Mouse (Mus musculus): ENCODE measurements around the gene Arhgap15. TPM values are rescaled to one million over a fixed set of nuclear protein-coding genes. Genes with fewer than 3 reads are reported as not detected.

The Arhgap15 gene
- polyA plus RNA-seq, 1 experiment from 2014 or later, result 1.0 TPM

DNA sequence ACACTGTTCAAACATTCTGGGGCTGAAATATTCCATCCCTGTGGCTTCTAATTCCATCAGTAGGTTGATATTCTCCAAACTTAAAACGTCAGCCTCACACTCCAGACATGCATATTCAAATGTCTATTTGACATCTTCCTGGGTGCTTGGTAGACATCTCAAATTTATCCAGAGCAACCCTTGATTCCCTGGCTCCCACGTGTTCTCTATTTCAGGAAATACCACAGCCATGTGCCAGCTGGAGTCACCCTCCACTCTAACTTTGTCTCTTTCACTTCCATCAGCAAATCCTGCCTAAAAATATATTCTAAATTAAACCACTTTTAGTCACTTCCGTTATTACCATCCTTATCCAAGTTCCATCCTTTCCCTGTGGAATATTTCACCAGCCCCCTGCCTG lies 382.6 kb downstream of the Arhgap15 start:
- Histone ChIP-seq H3K4me2 (ENCODE audit: low read length) (no peak overlapping the region), H3K36me3 (ENCODE audit: control insufficient read depth, insufficient read depth, low read length) (no peaks in the 10 kb centered on the region), H3K27me3 (replicated peaks; ENCODE audit: control insufficient read depth, insufficient read depth, low read length) (no peaks in the 10 kb centered on the region), H3K27ac (ENCODE audit: low read depth, low read length) (no peak overlapping the region), H3K9ac (ENCODE audit: low read length) (no peak overlapping the region), H3K4me1 (ENCODE audit: control insufficient read depth, insufficient read depth, low read length) (no peaks in the 10 kb centered on the region), H3K4me3 (ENCODE audit: low read depth, low read length) (no peak overlapping the region), H3K9me3 (replicated peaks; ENCODE audit: control insufficient read depth, low read length) (no peaks in the 10 kb centered on the region)
- DNase-seq (ENCODE audit: low spot score), result no peak
- no peak for ATAC-seq
- 84% methylated on average over 3 of the region's 3 CpGs for WGBS

DNA sequence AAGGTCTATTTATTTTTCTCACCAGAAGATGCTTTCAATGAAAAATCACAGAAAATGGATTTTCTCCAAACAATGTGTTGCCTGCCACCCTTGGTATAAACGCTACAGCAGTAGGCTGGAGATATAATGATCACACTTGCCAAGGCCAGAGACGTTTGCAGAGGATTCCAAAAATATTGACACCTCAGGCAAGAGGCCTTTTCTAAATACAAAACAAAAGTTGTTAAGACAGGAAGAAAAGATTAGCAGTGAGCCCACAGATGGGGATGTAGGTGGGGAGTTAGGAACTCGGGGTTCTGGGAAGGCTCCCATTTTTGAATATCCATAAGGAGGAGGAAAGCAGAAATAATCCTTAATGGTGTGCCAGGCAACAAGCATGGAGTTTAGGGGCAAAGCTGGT lies 386.2 kb downstream of the Arhgap15 start:
- Histone ChIP-seq H3K9ac (ENCODE audit: low read length) (no peak overlapping the region), H3K27me3 (replicated peaks; ENCODE audit: control insufficient read depth, insufficient read depth, low read length) (no peaks in the 10 kb centered on the region), H3K27ac (ENCODE audit: low read depth, low read length) (no peak overlapping the region), H3K4me2 (ENCODE audit: low read length) (no peak overlapping the region), H3K36me3 (ENCODE audit: control insufficient read depth, insufficient read depth, low read length) (no peaks in the 10 kb centered on the region), H3K4me3 (ENCODE audit: low read depth, low read length) (no peak overlapping the region), H3K9me3 (replicated peaks; ENCODE audit: control insufficient read depth, low read length) (no peaks in the 10 kb centered on the region), H3K4me1 (ENCODE audit: control insufficient read depth, insufficient read depth, low read length) (no peaks in the 10 kb centered on the region)
- DNase-seq (ENCODE audit: low spot score) (no peak), ATAC-seq (no peak)
- WGBS, result 58% methylated on average over 3 of the region's 3 CpGs

DNA sequence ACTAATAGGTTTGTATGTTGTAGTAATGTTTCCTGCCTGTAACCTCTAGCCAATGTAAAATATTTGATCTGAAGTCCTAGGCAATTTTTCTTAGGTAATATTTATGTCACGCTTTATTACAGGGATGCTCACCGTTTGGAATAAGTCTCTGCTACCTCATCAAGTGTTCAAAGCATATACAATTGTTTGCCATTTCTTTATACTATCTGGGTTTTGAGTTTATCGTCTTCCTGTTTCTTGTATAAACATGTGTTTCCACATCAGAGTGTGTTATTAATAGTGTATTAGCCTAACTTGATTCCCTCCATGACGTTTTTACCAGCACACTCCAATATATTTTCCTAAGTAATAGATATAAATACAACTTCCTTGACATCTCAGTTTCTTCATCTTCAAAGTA lies 391.8 kb downstream of the Arhgap15 start:
- ATAC-seq (no peak), DNase-seq (ENCODE audit: low spot score) (no peak)
- Histone ChIP-seq H3K36me3 (ENCODE audit: control insufficient read depth, insufficient read depth, low read length) (no peaks in the 10 kb centered on the region), H3K4me1 (ENCODE audit: control insufficient read depth, insufficient read depth, low read length) (no peaks in the 10 kb centered on the region), H3K4me3 (ENCODE audit: low read depth, low read length) (no peak overlapping the region), H3K9ac (ENCODE audit: low read length) (no peak overlapping the region), H3K27me3 (replicated peaks; ENCODE audit: control insufficient read depth, insufficient read depth, low read length) (no peaks in the 10 kb centered on the region), H3K4me2 (ENCODE audit: low read length) (no peak overlapping the region), H3K27ac (ENCODE audit: low read depth, low read length) (no peak overlapping the region), H3K9me3 (replicated peaks; ENCODE audit: control insufficient read depth, low read length) (no peaks in the 10 kb centered on the region)
- 94% methylated on average over 4 of the region's 4 CpGs for WGBS

DNA sequence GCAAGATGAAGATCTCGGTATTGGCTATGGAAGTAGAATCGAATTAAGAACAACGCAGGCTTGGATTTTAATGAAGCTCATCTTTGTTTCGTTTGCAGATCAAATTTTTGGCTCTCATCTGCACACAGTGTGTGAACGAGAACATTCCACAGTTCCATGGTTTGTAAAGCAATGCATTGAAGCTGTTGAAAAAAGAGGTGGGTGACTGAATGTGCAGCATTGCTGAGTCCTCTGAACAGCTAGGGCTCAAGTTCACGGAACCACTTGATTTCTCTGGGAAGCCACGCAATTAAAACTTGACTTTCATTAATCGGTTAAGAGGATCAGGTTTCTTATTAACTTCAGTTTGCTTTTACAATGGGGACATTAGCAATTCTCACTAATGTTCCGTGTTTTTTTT lies 393.5 kb downstream of the Arhgap15 start:
- Histone ChIP-seq H3K9ac (ENCODE audit: low read length) (no peak overlapping the region), H3K4me3 (ENCODE audit: low read depth, low read length) (no peak overlapping the region), H3K27me3 (replicated peaks; ENCODE audit: control insufficient read depth, insufficient read depth, low read length) (no peaks in the 10 kb centered on the region), H3K36me3 (ENCODE audit: control insufficient read depth, insufficient read depth, low read length) (no peaks in the 10 kb centered on the region), H3K4me1 (ENCODE audit: control insufficient read depth, insufficient read depth, low read length) (no peaks in the 10 kb centered on the region), H3K9me3 (replicated peaks; ENCODE audit: control insufficient read depth, low read length) (no peaks in the 10 kb centered on the region), H3K27ac (ENCODE audit: low read depth, low read length) (no peak overlapping the region), H3K4me2 (ENCODE audit: low read length) (no peak overlapping the region)
- WGBS, result 68% methylated on average over 9 of the region's 9 CpGs
- no peak for DNase-seq (ENCODE audit: low spot score)
- ATAC-seq, result no peak

DNA sequence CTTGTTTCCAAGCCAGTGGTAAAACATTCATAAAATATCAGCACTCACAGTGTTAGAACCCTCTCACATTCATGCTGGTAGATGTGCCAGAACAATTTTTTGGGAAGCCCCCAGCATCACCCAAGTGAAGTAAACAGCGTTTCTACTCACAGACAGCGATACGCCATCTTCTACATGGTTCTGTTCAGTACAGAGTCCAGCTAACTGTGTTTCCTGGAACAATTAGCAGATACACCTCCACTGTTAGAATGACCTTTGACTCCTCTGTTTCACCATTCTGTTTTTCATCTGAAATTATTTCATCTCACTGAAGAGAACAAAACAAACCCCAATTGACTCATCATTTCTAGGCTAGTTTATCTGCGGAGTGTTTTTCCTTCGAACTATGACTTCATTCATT lies 394.0 kb downstream of the Arhgap15 start:
- Histone ChIP-seq H3K9me3 (replicated peaks; ENCODE audit: control insufficient read depth, low read length) (no peaks in the 10 kb centered on the region), H3K36me3 (ENCODE audit: control insufficient read depth, insufficient read depth, low read length) (no peaks in the 10 kb centered on the region), H3K27me3 (replicated peaks; ENCODE audit: control insufficient read depth, insufficient read depth, low read length) (no peaks in the 10 kb centered on the region), H3K27ac (ENCODE audit: low read depth, low read length) (no peak overlapping the region), H3K9ac (ENCODE audit: low read length) (no peak overlapping the region), H3K4me3 (ENCODE audit: low read depth, low read length) (no peak overlapping the region), H3K4me1 (ENCODE audit: control insufficient read depth, insufficient read depth, low read length) (no peaks in the 10 kb centered on the region), H3K4me2 (ENCODE audit: low read length) (no peak overlapping the region)
- ATAC-seq (no peak), DNase-seq (ENCODE audit: low spot score) (no peak)
- 93% methylated on average over 5 of the region's 5 CpGs for WGBS

DNA sequence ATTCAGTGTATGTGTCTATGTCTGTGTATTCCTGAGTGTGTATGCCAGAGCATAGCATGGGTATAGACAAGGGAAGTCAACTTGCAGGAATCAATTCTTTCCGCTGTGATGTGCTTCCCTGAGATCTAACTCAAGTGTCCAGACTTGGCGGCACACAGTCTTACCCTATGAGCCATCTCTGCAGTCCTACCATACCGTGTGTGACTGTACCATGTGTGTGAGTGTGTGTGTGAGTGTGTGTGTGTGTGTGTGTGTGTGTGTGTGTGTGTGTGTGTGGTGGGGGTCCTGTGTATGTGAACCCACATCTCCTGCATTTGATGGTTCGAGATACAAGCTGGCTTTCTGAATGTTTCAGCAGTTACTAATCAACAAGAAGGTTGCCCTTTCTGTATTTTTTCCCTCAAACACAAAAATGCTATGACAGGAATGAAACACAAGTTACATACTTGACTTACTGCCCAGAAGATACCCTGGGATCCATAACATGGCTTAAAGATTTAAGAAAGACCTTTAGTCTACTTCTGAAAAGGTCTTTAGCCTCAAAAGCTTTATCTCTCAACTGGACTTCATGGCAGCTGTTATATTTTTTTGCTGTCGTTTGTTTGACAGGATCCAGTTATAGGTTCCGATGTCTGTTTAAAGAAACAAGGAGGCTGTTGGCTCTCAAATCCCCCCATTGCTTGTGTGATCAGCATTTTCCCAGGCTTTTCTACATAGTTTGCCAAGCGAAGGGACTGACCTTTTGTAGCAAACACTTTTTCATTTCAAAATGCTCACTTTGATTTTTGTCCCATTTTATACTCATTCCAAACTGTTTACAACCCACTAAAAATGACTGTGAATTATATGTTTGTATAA lies 397.7 kb downstream of the Arhgap15 start:
- Histone ChIP-seq H3K27me3 (replicated peaks; ENCODE audit: control insufficient read depth, insufficient read depth, low read length) (no peaks in the 10 kb centered on the region), H3K27ac (ENCODE audit: low read depth, low read length) (no peak overlapping the region), H3K4me1 (ENCODE audit: control insufficient read depth, insufficient read depth, low read length) (peaks cover 2% of the 10 kb centered on the region; the same call in 1 of the 2 replicates), H3K9me3 (replicated peaks; ENCODE audit: control insufficient read depth, low read length) (no peaks in the 10 kb centered on the region), H3K4me3 (ENCODE audit: low read depth, low read length) (no peak overlapping the region), H3K4me2 (ENCODE audit: low read length) (no peak overlapping the region), H3K36me3 (ENCODE audit: control insufficient read depth, insufficient read depth, low read length) (no peaks in the 10 kb centered on the region), H3K9ac (ENCODE audit: low read length) (no peak overlapping the region)
- DNase-seq (ENCODE audit: low spot score) (no peak), ATAC-seq (no peak)
- 89% methylated on average over 7 of the region's 7 CpGs for WGBS

DNA sequence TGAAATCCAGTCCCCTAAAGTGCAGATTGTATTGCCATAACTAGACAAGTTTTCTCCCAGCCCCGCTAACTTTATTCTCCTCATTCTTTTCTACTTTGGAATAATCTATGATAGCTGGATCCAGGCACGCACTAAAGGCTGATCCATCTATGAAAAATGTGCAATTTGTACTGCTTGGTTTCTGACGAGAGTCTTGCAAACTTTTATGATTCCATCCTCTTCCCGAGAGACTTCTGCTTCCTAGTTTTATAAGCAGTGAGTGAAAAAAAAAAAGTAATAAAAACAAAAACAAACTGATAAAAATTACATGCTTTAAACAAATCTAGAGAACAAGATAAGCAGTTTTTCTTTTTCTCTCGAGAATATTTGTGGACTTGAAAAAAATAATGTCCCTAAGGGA lies 398.9 kb downstream of the Arhgap15 start:
- Histone ChIP-seq H3K9ac (ENCODE audit: low read length) (no peak overlapping the region), H3K9me3 (replicated peaks; ENCODE audit: control insufficient read depth, low read length) (no peaks in the 10 kb centered on the region), H3K27me3 (replicated peaks; ENCODE audit: control insufficient read depth, insufficient read depth, low read length) (no peaks in the 10 kb centered on the region), H3K4me2 (ENCODE audit: low read length) (no peak overlapping the region), H3K36me3 (ENCODE audit: control insufficient read depth, insufficient read depth, low read length) (no peaks in the 10 kb centered on the region), H3K4me3 (ENCODE audit: low read depth, low read length) (no peak overlapping the region), H3K4me1 (ENCODE audit: control insufficient read depth, insufficient read depth, low read length) (peaks cover 2% of the 10 kb centered on the region; the same call in 1 of the 2 replicates), H3K27ac (ENCODE audit: low read depth, low read length) (no peak overlapping the region)
- 89% methylated on average over 5 of the region's 5 CpGs for WGBS
- DNase-seq (ENCODE audit: low spot score) (no peak), ATAC-seq (no peak)

DNA sequence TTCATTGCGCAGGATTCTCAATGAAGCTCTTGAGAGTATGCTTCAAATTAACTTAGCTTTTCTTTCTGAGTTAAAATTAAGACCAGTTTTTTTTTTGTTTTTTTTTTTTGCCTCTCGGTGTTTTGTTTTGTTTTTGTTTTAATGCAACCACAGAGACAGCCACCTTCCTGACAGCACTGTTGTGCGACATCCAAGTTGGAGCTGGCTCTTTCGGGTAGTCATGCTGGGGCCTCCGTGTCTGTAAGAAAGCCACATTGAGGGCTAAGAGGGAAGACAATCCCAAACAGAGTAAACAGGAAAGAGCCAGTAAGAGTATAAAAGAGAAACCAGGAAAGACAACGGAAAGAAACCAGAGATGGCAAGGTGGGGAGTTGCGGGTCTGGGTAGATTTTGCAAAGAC lies 399.3 kb downstream of the Arhgap15 start:
- Histone ChIP-seq H3K27me3 (replicated peaks; ENCODE audit: control insufficient read depth, insufficient read depth, low read length) (no peaks in the 10 kb centered on the region), H3K4me3 (ENCODE audit: low read depth, low read length) (no peak overlapping the region), H3K27ac (ENCODE audit: low read depth, low read length) (no peak overlapping the region), H3K9me3 (replicated peaks; ENCODE audit: control insufficient read depth, low read length) (no peaks in the 10 kb centered on the region), H3K9ac (ENCODE audit: low read length) (no peak overlapping the region), H3K4me2 (ENCODE audit: low read length) (no peak overlapping the region), H3K4me1 (ENCODE audit: control insufficient read depth, insufficient read depth, low read length) (peaks cover 2% of the 10 kb centered on the region; the same call in 1 of the 2 replicates), H3K36me3 (ENCODE audit: control insufficient read depth, insufficient read depth, low read length) (no peaks in the 10 kb centered on the region)
- WGBS, result 46% methylated on average over 7 of the region's 7 CpGs
- no peak for ATAC-seq
- DNase-seq (ENCODE audit: low spot score), result no peak

DNA sequence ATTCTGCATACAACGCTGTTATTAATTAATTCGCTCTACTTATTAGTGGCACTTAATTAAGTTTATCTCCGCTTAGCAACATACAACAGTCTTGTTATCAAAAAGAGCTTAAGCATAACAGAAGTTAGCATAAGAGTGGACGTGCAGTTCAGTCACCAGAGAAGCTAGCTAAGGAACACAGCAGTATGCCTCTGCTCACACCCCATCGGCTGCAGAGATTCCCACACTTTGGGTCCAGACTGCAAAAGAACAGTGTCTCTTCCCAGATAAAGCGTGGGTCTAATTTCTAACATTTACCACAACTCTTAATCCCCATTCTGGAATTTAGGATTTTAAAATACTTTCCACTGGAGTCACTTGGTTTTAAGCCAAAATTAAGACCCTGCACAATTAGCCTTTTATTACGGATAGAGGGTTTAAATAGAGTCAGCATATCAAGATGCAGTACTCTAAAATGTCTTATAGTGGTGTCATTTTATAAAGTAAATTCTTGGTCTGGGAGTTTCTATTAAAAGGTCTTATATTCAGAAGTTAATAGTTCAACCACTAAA lies 400.0 kb downstream of the Arhgap15 start:
- Histone ChIP-seq H3K4me2 (ENCODE audit: low read length) (no peak overlapping the region), H3K9ac (ENCODE audit: low read length) (no peak overlapping the region), H3K27me3 (replicated peaks; ENCODE audit: control insufficient read depth, insufficient read depth, low read length) (no peaks in the 10 kb centered on the region), H3K36me3 (ENCODE audit: control insufficient read depth, insufficient read depth, low read length) (no peaks in the 10 kb centered on the region), H3K4me3 (ENCODE audit: low read depth, low read length) (no peak overlapping the region), H3K4me1 (ENCODE audit: control insufficient read depth, insufficient read depth, low read length) (peaks cover 2% of the 10 kb centered on the region; the same call in 1 of the 2 replicates), H3K27ac (ENCODE audit: low read depth, low read length) (no peak overlapping the region), H3K9me3 (replicated peaks; ENCODE audit: control insufficient read depth, low read length) (no peaks in the 10 kb centered on the region)
- ATAC-seq (no peak), DNase-seq (ENCODE audit: low spot score) (no peak)
- WGBS, result 44% methylated on average over 7 of the region's 7 CpGs

Data from forebrain, embryonic 14.5 days (tissue).